Mouse (Mus musculus) embryo, embryonic 11 days (tissue): ENCODE results near the gene Vstm4.
A peak's percentile ranks its signal among the peaks of the same experiment; 100 is the strongest.

ENCODE experiments used
- DNase-seq: peaks from one replicate; pipeline ENCODE4 v3.0.0-alpha.2; 2015

Gene Vstm4

DNA sequence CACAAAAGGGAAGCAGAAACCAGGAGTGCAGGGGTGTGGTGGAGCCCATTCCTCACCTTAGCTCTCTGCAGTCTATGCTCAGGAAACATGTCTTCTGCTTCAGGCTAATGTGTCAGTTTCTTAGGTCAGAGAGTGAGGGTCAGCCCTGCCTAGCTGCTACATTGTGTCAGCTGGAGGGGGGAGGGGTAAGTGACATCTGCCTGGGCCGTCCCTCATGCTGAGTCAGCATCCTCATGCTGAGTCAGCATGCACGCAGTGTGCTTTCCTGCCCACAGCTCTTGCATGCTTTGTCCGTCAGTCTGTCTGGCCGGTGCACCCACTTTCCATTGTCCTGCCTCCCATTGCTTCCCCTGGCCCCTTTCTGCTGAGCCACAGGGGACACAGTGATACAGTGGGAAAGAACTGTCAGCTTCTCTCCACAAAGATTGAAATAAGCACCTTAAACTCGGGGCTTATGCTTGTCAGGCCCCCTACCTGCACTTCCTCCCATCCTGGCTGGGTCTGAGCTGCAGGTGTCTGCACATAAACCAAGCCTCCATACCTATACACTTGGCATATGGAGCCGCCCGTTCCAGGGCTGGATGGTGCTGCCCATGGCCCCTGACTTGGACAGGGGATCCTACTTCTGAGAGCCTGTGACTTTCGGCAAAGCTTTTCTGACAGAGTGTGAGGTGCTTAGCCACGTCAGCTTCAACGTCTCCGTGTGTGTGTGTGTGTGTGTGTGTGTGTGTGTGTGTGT is 3.4 kb downstream of the Vstm4 start:
- DNase-seq, result peak; percentile 59

DNA sequence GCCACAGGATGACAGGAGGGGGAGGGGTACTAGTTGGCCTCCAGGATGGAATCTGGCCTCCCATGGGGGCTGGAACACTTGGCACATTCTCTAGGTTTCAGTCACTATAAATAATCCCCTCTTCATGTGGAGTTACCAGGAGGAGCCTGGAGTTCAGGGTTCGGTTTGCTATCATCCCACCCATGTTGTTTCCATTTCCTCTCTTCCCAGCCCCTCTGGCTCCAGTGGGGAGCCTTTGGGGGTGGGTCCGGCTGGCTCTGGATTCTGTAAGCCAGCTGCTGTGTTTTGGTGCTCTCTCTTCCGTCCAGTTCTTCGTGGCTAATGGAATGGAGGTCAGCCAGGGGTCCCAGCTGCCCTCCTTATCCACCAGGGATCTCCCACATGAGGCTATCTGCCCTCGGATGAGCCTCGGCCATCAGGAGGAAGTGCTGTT is 4.6 kb downstream of the Vstm4 start:
- peak; percentile 45 for DNase-seq

DNA sequence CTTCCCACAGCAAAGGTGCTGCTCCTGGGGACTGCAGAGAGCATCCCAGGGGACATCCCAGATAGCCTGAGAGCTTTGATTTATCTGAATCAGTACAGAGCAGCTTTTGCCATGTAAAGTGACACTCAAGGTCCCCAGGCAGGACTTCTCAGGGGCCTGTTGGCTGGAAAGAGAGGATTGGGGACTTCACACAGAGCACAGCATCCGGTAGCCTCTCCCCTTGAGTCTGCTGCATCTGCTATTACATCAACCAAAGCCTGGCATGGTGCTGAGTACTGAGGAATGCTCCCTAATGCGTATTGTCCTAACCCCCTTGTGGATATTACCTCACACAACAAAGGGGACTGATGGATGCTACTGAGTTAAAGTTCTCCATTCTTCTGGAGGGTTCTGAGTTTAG is 5.1 kb downstream of the Vstm4 start:
- no peak for DNase-seq

DNA sequence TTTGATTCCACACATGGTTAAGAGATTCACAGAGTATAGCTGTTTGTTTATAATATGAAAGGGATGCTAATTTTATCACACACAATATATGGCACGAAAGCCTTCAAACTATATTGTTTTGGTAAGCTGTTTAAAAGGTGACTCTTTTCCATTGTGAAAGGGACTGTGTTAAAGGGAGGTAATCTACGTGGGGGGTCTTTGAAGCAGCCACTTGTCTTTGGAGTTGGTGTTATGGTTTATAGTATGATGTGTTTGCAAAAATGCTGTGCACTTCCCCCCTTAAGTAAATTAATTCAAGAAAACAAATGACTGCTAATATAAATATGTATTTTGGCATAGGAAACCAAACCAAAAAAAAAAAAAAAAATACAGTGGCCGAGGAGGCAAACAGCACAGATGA is 8.8 kb downstream of the Vstm4 start:
- DNase-seq, result no peak

DNA sequence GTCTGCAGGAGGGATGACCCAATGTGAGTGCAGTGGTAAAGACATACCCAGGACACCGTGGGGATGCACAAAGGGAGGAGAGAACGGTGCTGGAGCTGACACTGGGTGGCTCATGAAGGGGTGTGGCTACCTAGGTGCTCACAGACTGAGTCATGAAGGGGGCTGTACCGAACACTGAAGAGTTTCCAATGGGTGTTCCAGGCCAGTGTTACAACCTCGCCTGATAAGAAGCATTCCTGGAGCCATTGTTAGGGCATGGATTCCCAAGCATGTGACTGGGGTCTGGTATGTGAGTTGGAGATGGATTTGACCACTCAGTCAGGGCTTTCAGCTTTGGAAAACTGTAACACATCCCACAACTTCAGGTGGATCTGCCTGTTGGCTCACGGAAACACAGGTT is 15.4 kb downstream of the Vstm4 start:
- DNase-seq, result no peak

DNA sequence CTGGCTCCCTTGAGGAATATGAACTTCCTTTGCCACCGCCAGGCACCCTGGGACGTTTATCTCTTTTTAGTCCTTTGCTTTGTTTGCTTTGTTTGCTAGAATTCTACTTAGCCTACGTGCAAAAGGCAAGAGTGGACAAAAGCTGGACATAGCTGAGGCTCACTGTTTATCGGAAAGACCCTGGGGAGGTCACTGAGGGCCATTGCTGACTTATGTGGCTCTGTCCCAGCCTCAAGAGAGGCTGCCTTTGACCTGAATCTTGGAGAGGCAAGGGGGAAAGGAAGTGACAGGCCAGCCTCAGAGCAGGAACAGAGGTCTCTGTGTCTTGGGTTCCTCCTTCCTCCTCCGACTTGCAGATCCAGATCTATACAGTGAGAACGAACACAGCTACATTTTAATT is 21.0 kb downstream of the Vstm4 start:
- DNase-seq, result no peak

DNA sequence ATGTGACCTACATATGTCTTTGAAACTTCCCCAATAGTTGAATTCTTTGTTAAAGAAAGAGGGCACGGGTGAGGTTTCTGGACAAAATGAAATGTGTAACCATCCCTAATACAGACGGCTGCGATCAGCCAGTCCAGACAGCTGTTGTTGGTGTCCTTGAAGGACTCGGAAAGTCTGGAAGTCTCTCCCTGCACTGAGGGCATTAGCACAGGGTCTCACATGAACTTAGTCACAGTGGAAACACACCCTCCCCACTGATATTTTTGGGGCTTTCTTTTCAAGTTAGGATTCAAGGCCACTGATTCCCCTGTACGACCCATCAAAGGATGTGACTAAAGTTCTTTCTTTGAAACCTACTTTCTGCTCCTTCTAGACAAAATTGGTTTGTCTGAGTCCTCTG is 23.8 kb downstream of the Vstm4 start:
- DNase-seq, result no peak

DNA sequence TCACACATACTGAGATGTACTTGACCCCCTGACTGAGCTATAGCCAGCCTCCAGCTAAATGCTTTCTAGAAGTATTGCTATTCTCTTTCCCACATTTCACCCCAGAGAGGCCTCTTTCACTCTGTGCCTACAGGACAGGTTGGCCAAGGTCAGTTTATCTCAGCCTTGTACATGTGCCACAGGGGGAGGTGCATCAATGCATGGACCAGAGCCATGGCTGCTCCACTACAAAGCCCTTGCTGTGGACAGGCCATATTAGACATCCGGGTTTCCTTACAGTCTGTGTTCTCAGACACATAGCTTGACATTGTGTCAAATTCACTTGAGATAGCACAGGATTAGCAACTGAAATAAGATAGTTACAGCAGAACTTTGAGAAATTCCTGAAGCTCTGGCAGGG is 25.1 kb downstream of the Vstm4 start:
- DNase-seq, result no peak

DNA sequence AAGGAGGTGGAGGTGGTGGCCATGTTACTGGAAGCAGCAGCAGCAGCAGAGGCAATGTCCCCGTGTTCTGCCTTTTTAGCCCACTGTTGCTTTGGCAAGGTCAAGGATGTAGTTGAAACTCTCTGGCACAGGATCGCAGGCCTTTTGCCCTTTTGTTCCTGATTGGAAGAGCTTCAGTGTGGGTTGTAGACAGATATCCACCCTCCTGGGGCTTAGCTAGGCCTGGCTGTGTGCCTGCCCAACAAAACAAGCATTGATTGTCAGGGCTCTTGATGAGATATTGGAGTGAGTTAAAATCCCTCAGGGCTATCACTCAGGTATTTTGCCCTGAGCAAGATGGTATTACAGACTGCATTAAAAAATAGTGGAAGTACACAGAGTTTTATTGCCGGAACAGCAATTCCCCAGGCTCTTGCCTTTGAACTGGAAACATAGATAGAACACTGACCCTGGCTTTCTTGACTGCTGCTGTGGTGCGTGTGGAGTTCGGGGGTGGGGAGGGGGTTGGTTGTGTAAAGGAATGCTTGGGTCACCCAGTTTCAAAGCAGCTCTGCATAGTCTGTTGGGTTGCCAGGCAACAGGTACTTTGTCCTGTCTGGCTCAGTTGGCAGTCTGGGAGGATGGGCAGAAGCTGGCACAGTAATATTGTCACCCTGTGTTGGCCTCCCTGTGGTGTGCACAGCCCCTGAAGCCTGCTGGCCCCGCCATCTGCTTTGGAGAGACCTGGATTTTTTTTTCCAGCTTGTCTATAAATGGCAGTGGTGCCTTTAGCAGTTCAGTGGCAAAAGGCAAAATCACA is 32.5 kb downstream of the Vstm4 start:
- peak; percentile 71 for DNase-seq

DNA sequence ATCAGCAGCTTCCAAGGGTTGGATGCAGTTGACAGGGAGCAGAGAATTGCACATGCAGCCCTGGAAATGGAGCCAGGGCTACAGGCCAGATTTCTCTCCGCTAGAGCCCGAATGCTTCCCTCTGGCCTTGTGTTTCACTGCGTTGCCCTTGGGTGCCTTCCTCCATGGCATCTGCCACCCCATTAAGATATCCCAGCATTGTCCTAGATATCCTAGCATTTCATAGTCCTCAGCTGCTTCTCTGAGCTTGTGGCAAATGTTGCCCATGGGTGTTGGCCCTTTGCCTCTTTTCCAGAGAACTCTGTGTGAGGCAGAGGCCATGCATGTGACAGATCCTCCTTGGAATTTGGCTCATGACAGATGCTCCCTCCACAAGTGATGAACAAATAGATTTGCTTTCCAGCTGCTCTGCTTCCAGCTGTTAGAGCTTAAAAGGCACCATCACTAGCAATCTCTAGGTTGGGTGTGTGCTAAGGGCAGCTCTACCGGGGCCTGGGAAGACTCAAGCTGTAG is 37.8 kb downstream of the Vstm4 start:
- DNase-seq, result no peak

DNA sequence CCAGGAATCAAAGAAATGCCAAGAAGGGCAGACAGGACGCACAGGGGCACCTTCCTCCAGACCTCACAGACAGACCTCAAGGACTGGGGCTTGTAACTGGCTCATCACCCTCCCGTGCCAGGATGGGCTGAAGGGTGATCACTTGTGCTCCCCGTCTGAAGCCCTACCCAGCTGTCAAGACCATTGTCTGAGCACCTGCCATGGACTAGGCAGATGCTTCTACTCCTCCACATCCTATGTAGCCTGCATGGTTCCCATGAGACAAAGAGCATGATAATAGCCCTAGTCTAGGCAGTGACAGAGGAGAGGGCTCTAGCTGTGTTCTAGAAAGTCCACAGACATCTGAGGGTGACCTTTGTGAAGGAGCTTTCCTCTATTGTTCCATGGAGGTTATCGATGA is 38.3 kb downstream of the Vstm4 start:
- DNase-seq, result no peak

DNA sequence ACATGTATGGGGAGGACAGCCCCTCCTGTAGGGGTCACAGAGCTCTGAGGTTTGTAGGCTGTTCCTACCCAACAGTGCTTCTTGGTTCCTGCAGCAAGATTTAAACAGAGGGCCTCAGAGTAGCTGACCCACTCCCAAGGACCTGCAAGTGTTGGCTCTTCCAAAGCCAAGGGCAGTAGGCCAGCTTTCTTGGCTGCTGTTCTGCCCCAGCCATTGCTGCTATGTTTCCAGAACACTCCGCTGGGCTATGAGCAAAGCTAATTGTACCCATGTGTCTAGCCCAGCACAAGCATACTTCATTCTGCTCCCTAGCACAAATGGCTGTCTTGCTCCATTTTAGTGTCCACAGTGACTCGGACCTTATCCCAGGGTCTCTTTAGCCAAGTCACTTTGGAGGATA is 40.3 kb downstream of the Vstm4 start:
- no peak for DNase-seq

DNA sequence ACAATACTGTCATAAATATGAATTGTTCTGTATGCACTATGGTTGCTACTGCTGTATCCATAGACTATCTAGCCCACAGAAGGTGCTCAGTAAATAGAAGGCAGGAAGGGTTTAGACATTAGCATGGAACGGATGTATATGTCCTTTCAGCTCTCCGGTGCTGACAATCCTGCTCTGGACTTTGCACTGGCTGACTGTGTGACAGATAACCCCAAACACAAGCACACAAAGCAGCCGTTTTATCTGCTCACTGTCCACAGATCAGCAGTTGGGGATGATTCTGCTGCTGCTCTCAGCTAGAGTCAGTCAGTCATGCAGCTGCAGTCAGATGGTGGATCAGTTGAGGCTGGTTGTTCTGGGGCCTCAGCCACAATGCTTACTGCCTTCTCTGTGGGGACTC is 46.6 kb downstream of the Vstm4 start:
- no peak for DNase-seq

DNA sequence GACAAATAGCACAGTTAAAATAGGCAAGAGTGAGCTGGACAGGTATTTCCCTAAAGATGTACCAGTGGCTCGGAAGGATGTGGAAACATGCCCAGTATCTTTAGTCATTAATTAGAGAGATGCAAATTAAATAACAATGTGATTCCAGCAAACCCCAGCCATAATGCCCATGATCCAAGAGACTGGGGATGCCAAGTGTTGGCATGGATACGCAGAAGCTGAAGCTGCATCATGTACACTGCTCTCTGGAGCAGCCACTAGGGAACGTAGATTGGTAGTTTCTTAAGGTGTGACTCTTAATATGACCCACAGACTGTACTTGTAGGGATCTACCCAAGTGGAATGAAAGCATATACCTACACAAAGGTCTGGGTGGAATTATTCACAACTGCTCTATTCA is 50.0 kb downstream of the Vstm4 start:
- no peak for DNase-seq

DNA sequence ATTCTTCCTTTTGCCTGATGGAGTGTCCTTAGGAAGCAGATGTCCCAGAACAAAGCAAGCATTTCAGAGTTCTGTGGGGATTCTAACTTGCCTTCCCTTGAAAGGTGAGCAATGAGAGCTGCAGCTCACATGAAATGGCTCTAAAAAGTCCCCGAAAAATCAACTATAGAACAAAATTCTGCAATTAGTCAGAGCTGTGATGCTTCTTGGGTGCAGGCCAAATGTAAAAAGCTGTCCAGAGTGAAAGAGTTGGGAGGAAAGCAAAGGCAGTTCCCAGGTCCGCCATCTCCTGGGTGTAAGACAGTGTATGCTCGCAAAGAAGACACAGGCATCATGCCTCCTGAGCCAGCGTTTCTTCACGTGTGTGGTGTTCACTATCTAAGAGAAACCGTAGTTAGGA is 52.6 kb downstream of the Vstm4 start:
- DNase-seq, result no peak

DNA sequence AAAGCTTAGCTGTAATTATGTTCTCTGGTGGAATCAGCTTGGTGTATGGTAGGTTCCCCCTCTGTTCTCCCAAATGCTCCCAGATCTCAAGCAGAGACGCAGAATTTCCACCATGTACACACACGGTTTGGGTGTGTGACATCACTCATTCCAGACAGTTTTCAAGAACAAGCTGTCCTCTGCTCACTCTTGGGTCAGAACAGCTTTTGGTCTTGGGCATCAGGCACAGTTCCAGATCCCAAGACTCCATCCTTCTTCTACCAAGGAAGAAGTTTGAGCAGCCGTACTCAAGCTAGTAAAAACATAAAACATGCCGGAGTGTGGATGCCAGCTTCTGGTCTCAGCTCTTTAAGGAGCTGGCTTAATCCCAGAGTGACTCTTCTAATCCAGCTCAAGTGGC is 54.6 kb downstream of the Vstm4 start:
- DNase-seq, result no peak

DNA sequence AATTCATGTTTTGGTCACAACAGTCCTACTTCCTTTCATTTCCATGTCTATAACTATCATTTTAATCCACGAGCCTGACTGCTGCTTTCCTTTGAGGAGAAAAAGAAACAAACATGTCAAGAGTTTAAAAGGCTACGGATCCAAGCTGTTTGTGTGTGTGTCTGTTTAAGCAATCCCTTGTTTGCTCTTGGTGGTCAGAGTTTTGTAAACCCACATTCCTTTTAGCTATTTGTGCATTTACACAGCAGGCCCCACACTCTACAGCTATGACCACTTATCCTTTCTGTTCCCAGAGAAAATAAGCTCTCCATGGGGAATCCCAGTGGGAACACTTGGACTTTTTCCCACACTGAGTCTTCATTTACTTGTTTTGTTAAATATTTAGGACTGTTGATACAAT is 58.8 kb downstream of the Vstm4 start:
- DNase-seq, result no peak

DNA sequence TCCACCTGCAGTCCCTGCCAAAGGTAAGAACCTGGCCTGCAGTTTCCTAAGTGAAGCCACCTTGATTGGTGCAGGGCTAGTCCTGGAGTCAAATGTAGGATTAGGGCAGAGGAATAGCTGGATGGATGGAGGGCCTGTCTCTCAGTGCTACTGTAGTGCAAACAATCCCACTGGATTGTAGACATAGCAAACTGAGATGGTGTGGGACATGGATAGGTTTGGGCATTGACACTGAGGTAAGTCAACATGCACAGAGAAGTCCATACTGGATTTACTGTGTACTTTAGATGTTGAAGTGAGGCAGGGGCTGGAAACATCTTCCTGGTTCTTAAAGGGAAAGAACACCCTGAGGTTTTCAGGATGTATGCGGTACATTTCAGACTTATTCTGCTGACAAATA is 61.4 kb downstream of the Vstm4 start:
- DNase-seq, result no peak

DNA sequence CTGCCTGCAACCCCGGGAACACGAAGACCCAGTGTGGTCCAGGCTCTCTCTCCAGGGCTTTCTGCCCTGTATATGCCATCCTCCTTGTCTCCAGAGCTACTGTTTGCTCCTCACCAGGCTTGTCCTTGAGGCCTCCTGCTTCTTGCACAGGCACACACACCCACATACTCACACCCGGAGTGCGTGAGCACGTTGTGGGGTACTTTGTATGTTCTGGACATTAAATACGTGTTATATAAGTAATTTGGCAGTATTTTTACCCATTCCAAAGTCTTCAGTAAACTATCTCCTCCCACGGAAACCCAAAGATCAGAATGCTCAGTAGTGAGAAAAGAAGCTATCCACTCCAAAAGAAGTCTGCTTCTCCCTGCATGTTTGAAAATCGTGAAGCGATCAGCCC is 67.3 kb downstream of the Vstm4 start:
- DNase-seq, result no peak

DNA sequence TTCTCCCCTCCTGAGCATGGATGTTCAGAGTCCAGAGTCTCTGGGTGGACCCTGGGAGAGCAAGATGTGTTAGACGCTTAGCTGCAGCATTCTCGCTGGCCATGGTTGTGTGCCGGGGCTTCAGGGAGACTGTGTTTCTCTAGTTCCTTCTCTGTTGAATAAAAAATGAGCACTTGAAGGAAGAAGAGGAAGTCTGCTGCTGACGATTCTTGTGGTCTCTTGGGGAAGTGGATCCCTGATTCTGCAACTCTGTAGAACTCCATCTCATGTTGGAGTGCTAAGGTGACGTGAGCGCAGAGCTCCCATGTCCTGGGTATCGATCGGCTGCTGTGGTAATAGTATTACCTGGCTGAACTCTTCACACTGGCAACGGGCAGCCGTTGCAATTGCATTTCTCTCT is 75.2 kb downstream of the Vstm4 start:
- DNase-seq, result no peak

DNA sequence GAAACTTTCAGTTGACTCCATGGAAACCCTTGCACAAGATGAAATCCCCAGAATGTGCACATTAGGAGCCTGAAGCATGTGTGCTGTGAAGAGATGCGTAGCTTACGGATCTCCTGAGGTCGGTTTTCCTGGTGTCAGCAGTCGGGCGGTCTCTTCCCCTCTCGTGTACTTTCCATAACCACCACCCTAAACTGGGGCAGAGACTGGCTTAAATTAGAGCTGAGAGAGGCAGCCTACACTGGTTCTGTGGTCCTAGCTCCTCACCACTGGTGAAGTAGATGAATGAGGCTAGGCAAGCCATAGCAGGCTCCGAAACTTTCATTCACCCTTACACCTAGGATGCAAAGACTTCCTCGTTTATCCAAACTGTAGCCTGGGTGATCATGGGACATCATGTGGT is 75.7 kb downstream of the Vstm4 start:
- no peak for DNase-seq

DNA sequence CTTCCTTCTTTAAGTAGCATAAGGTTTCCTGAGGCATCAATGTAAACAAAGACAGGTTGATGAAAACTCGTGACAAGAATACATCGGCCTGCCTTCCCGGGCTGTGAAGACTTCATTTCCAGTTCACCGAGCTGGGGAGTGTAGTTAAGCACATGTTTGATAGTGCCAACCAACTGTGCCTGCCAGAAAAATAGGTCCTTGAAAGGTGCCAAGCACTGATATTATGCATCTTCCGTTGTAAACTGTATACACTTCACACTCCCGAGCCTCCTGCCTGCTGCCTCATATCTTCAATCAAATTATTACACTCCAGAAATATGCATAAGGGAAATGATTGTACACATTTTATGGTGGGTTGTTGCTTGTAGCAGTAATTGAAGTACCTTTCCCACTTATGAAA is 77.5 kb downstream of the Vstm4 start:
- no peak for DNase-seq

DNA sequence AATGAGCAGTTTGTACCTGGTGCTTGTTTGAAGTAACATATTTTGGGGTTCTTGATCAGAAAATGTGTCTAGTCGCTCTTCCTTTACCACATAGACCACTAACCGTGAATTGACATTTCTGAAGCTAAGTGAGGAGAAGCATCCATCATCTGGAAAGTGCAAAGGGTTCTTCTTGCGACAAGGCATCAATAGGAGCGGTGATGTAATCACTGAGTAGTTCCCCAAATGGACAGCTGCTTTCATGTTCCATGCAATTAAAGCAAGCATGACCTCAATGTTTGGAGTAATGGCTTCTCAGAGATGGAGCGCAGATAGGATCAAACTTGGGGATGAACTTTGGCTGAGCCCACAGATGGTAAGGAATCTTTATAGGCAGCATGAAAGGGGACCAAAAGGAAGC is 82.7 kb downstream of the Vstm4 start:
- no peak for DNase-seq

DNA sequence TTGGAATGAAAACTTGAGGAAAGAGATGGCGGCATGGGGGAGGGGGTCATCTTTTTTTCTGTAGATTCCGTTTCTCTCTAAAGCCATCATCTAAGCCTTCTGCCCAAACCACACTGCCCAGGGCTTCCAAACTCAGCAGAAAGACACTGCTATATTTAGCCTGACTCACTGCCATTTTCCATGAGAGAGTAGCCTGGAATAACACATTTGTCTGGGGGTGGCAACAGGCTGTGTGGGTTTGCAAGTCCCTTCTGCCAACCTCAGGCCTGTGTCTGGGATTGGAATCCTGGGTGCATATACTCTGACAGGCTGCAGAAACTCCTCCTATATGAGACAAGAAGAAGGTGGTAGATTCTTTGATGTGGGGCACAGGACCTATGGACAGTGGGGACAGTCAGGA is 91.0 kb downstream of the Vstm4 start:
- no peak for DNase-seq
